Mouse (Mus musculus) mature B cell (primary cell): ENCODE data around the gene Gm6358.
"Not testable (repeated sequence)": the region's sequence is repeated elsewhere in the genome, so short reads cannot be mapped to it uniquely, and the experiment has no call there.

Experiments
- in situ Hi-C: fragments of 300-500 bp; cut with MboI; formaldehyde crosslinking; loops from 2 replicates; pipeline ENCODE4 v1.14.3; 2019

The Gm6358 gene

GRCm38 (mm10) chr16:89140551-89140950, at the start of gene Gm6358:
Gene Gm6358 (plus strand): TSS chr16:89140851.
- in situ Hi-C loops = no loop called here

- in situ Hi-C loops = no loop called here
These were observed 10.1 kb downstream of the Gm6358 start, which contains the start of gene Gm10061 for GRCm38 (mm10) chr16:89150786-89151185. Gene Gm10061 (plus strand): TSS chr16:89151086.

- in situ Hi-C loops = no loop called here
These were observed 17.0 kb downstream of the Gm6358 start, which contains the start of gene Gm9789 for GRCm38 (mm10) chr16:89157652-89158051. Gene Gm9789 (plus strand): TSS chr16:89157952.

- in situ Hi-C loops = not testable (repeated sequence)
These were observed 28.5 kb downstream of the Gm6358 start, which contains the start of gene Gm7735 for GRCm38 (mm10) chr16:89169190-89169589. Gene Gm7735 (plus strand): TSS chr16:89169490.

- in situ Hi-C loops = no loop called here
These were observed 33.8 kb downstream of the Gm6358 start, which contains the start of gene 1110057P08Rik for GRCm38 (mm10) chr16:89174435-89174834. Gene 1110057P08Rik (plus strand): TSS chr16:89174735.

- in situ Hi-C loops = no loop called here
These were observed 48.0 kb downstream of the Gm6358 start for GRCm38 (mm10) chr16:89188621-89189020.
